Mouse (Mus musculus): ENCODE measurements around the gene Ctns. TPM values are rescaled to one million over a fixed set of nuclear protein-coding genes. Genes with fewer than 3 reads are reported as not detected.

The Ctns gene
- polyA plus RNA-seq, 1 experiment from 2014 or later, result 15.9 TPM

GRCm38 (mm10) chr11:73176608-73177508 is 22.0 kb downstream of the Ctns start, which contains the start of the genes Emc6 and Tax1bp3:
Gene Emc6, minus strand, starts transcription at chr11:73177037.
Gene Tax1bp3, plus strand, starts transcription at chr11:73177083.
- H3K27me3 ChIP-seq (ENCODE audit: control insufficient read depth, insufficient read depth, low read length), result no peaks in the 10 kb centered on the region
- peak within 1 kb of the TSS; percentile 99 for H3K27ac ChIP-seq (replicated peaks)
- H3K4me3 ChIP-seq (ENCODE audit: low read depth, low read length), result peak within 1 kb of the TSS; percentile 93

GRCm38 (mm10) chr11:73176186-73176585 is 22.7 kb downstream of the Ctns start:
- H3K4me2 ChIP-seq (replicated peaks; ENCODE audit: low read depth), result peak overlapping the region; percentile 85
- TF ChIP-seq EP300 (optimal IDR thresholded peaks at IDR 0.05), result no peak
- no peak for TF ChIP-seq CTCF (IDR thresholded peaks at IDR 0.05; ENCODE audit: low read depth)
- peak overlapping the region; percentile 93 for H3K4me3 ChIP-seq (ENCODE audit: low read depth, low read length)
- H3K27ac ChIP-seq (replicated peaks), result peak overlapping the region; percentile 90
- H3K36me3 ChIP-seq (ENCODE audit: control insufficient read depth, insufficient read depth, low read length), result 0 out of 2 replicates have a peak, but pooled peaks cover 2% of the 10 kb centered on the region
- no peak for DNase-seq (ENCODE audit: low spot score)
- H3K4me1 ChIP-seq (replicated peaks; ENCODE audit: control insufficient read depth, insufficient read depth), result peaks cover 7% of the 10 kb centered on the region
- ATAC-seq (ENCODE audit: low FRiP score, low TSS enrichment), result no peak
- WGBS, result 1% methylated on average over 15 of the region's 15 CpGs
- no peaks in the 10 kb centered on the region for H3K27me3 ChIP-seq (ENCODE audit: control insufficient read depth, insufficient read depth, low read length)
- no peaks in the 10 kb centered on the region for H3K9me3 ChIP-seq (ENCODE audit: control insufficient read depth, low read length)
- H3K9ac ChIP-seq (ENCODE audit: low read length), result peak overlapping the region; percentile 94

More at GRCm38 (mm10) chr11:73176608-73177508, 22.0 kb downstream of the Ctns start, which contains the start of the genes Emc6 and Tax1bp3:
- Histone ChIP-seq H3K9ac (ENCODE audit: low read length) (peak within 1 kb of the TSS; percentile 94), H3K4me2 (replicated peaks; ENCODE audit: low read depth) (peak within 1 kb of the TSS; percentile 85), H3K9me3 (ENCODE audit: control insufficient read depth, low read length) (no peaks in the 10 kb centered on the region), H3K4me1 (replicated peaks; ENCODE audit: control insufficient read depth, insufficient read depth) (peaks cover 7% of the 10 kb centered on the region; the same call in 1 of the 2 replicates), H3K36me3 (ENCODE audit: control insufficient read depth, insufficient read depth, low read length) (peaks cover 2% of the 10 kb centered on the region; the same call in 1 of the 2 replicates)
- WGBS, result under 1% methylated on average over 81 of the region's 81 CpGs
- ATAC-seq (ENCODE audit: low FRiP score, low TSS enrichment), result peak; percentile 97
- TF ChIP-seq EP300 (optimal IDR thresholded peaks at IDR 0.05), result no peak
- no peak for TF ChIP-seq CTCF (IDR thresholded peaks at IDR 0.05; ENCODE audit: low read depth)
- peak; percentile 97 for DNase-seq (ENCODE audit: low spot score)

- 25% methylated on average over 8 of the region's 8 CpGs for WGBS
- H3K4me3 ChIP-seq (ENCODE audit: low read depth, low read length), result peak overlapping the region; percentile 93
- peak overlapping the region; percentile 94 for H3K9ac ChIP-seq (ENCODE audit: low read length)
- peak overlapping the region; percentile 85 for H3K4me2 ChIP-seq (replicated peaks; ENCODE audit: low read depth)
- no peaks in the 10 kb centered on the region for H3K27me3 ChIP-seq (ENCODE audit: control insufficient read depth, insufficient read depth, low read length)
- no peaks in the 10 kb centered on the region for H3K9me3 ChIP-seq (ENCODE audit: control insufficient read depth, low read length)
- peak; percentile 79 for DNase-seq (ENCODE audit: low spot score)
- peaks cover 7% of the 10 kb centered on the region for H3K4me1 ChIP-seq (replicated peaks; ENCODE audit: control insufficient read depth, insufficient read depth)
- ATAC-seq (ENCODE audit: low FRiP score, low TSS enrichment), result no peak
- H3K36me3 ChIP-seq (ENCODE audit: control insufficient read depth, insufficient read depth, low read length), result 0 out of 2 replicates have a peak, but pooled peaks cover 2% of the 10 kb centered on the region
- TF ChIP-seq CTCF (IDR thresholded peaks at IDR 0.05; ENCODE audit: low read depth) (no peak), EP300 (optimal IDR thresholded peaks at IDR 0.05) (no peak)
- 0 out of 2 replicates have a peak overlapping the region, but pooled peaks have one; percentile 56 for H3K27ac ChIP-seq (replicated peaks)
These were observed 23.2 kb downstream of the Ctns start for GRCm38 (mm10) chr11:73175612-73176011.

- Histone ChIP-seq H3K4me1 (replicated peaks; ENCODE audit: control insufficient read depth, insufficient read depth) (peaks cover 7% of the 10 kb centered on the region), H3K4me3 (ENCODE audit: low read depth, low read length) (no peak overlapping the region), H3K9ac (ENCODE audit: low read length) (peak overlapping the region; percentile 23; the same call in 1 of the 2 replicates), H3K36me3 (ENCODE audit: control insufficient read depth, insufficient read depth, low read length) (no peaks in the 10 kb centered on the region), H3K9me3 (ENCODE audit: control insufficient read depth, low read length) (no peaks in the 10 kb centered on the region), H3K27me3 (ENCODE audit: control insufficient read depth, insufficient read depth, low read length) (no peaks in the 10 kb centered on the region), H3K27ac (replicated peaks) (peak overlapping the region; percentile 77), H3K4me2 (replicated peaks; ENCODE audit: low read depth) (peak overlapping the region; percentile 11; the same call in 1 of the 2 replicates)
- ATAC-seq (ENCODE audit: low FRiP score, low TSS enrichment) (no peak), DNase-seq (ENCODE audit: low spot score) (peak; percentile 80)
- WGBS, result 21% methylated on average over 5 of the region's 5 CpGs
- TF ChIP-seq EP300 (optimal IDR thresholded peaks at IDR 0.05) (no peak), CTCF (IDR thresholded peaks at IDR 0.05; ENCODE audit: low read depth) (no peak)
These were observed 26.7 kb downstream of the Ctns start for GRCm38 (mm10) chr11:73172186-73172585.

GRCm38 (mm10) chr11:73169231-73169630 is 29.6 kb downstream of the Ctns start:
- Histone ChIP-seq H3K4me2 (replicated peaks; ENCODE audit: low read depth) (no peak overlapping the region), H3K27ac (replicated peaks) (no peak overlapping the region), H3K9ac (ENCODE audit: low read length) (no peak overlapping the region), H3K4me1 (replicated peaks; ENCODE audit: control insufficient read depth, insufficient read depth) (peaks cover 4% of the 10 kb centered on the region), H3K4me3 (ENCODE audit: low read depth, low read length) (no peak overlapping the region), H3K9me3 (ENCODE audit: control insufficient read depth, low read length) (no peaks in the 10 kb centered on the region), H3K36me3 (ENCODE audit: control insufficient read depth, insufficient read depth, low read length) (no peaks in the 10 kb centered on the region), H3K27me3 (ENCODE audit: control insufficient read depth, insufficient read depth, low read length) (no peaks in the 10 kb centered on the region)
- TF ChIP-seq EP300 (optimal IDR thresholded peaks at IDR 0.05), result no peak
- TF ChIP-seq CTCF (IDR thresholded peaks at IDR 0.05; ENCODE audit: low read depth), result peak; percentile 81
- DNase-seq (ENCODE audit: low spot score), result peak; percentile 67
- WGBS, result 41% methylated on average over 4 of the region's 4 CpGs
- peak; percentile 23; the same call in 1 of the 2 replicates for ATAC-seq (ENCODE audit: low FRiP score, low TSS enrichment)

Data from stomach, postnatal 0 days (tissue).